Mouse (Mus musculus): ENCODE measurements around the gene Hnrnpll.

GRCm38 (mm10) chr17:79991166-79991958 lies 70.8 kb downstream of the Hnrnpll start:
- TF ChIP-seq GATA1 (IDR thresholded peaks at IDR 0.05; ENCODE audit: low read length) (no peak), TAL1 (IDR thresholded peaks at IDR 0.05; ENCODE audit: low read length) (no peak)
